Mouse (Mus musculus) frontal cortex, adult (tissue): Measurements from ENCODE around the gene Adgrd1.
A peak's percentile ranks its signal among the peaks of the same experiment; 100 is the strongest.

ENCODE experiments used
- ATAC-seq: cut with Nextera tagmentation; 2 replicates; pipeline ENCODE4 v1.9.2; 2017; ENCODE audit warnings: mild to moderate bottlenecking, moderate library complexity, mixed read lengths; ENCODE audit not compliant: low TSS enrichment

The Adgrd1 gene

GRCm38 (mm10) chr5:129096511-129096910 lies at the start of gene Adgrd1:
Adgrd1 (plus strand) TSS chr5:129096750.
- no peak for ATAC-seq

GRCm38 (mm10) chr5:129049372-129049771 lies 47.2 kb upstream of the Adgrd1 start:
- ATAC-seq, result peak; percentile 79

GRCm38 (mm10) chr5:129051910-129052309 lies 44.6 kb upstream of the Adgrd1 start:
- ATAC-seq, result no peak

GRCm38 (mm10) chr5:129052636-129053355 lies 43.8 kb upstream of the Adgrd1 start:
- no peak for ATAC-seq

GRCm38 (mm10) chr5:129054675-129055284 lies 41.8 kb upstream of the Adgrd1 start:
- no peak for ATAC-seq

GRCm38 (mm10) chr5:129059116-129059515 lies 37.4 kb upstream of the Adgrd1 start:
- ATAC-seq, result no peak

- ATAC-seq, result peak; percentile 39; the same call in 1 of the 2 replicates
These were observed 35.0 kb upstream of the Adgrd1 start for GRCm38 (mm10) chr5:129061579-129061978.

- ATAC-seq, result peak; percentile 36
These were observed 33.3 kb upstream of the Adgrd1 start for GRCm38 (mm10) chr5:129063037-129063791.

GRCm38 (mm10) chr5:129063792-129064087 lies 32.8 kb upstream of the Adgrd1 start:
- no peak for ATAC-seq

GRCm38 (mm10) chr5:129064186-129064585 lies 32.4 kb upstream of the Adgrd1 start:
- no peak for ATAC-seq

GRCm38 (mm10) chr5:129065301-129065700 lies 31.2 kb upstream of the Adgrd1 start:
- ATAC-seq, result 0 out of 2 replicates have a peak, but pooled peaks have one; percentile 6

GRCm38 (mm10) chr5:129065946-129066345 lies 30.6 kb upstream of the Adgrd1 start:
- ATAC-seq, result no peak

GRCm38 (mm10) chr5:129066541-129067230 lies 29.9 kb upstream of the Adgrd1 start:
- no peak for ATAC-seq

- no peak for ATAC-seq
These were observed 29.2 kb upstream of the Adgrd1 start for GRCm38 (mm10) chr5:129067231-129067834.

GRCm38 (mm10) chr5:129071761-129072280 lies 24.7 kb upstream of the Adgrd1 start:
- no peak for ATAC-seq

- no peak for ATAC-seq
These were observed 23.1 kb upstream of the Adgrd1 start for GRCm38 (mm10) chr5:129073404-129073803.

- ATAC-seq, result no peak
These were observed 20.5 kb upstream of the Adgrd1 start for GRCm38 (mm10) chr5:129076098-129076497.

- ATAC-seq, result no peak
These were observed 19.3 kb upstream of the Adgrd1 start for GRCm38 (mm10) chr5:129077240-129077639.

- no peak for ATAC-seq
These were observed 15.0 kb upstream of the Adgrd1 start for GRCm38 (mm10) chr5:129081521-129081920.

GRCm38 (mm10) chr5:129085153-129085552 lies 11.4 kb upstream of the Adgrd1 start:
- ATAC-seq, result no peak

GRCm38 (mm10) chr5:129092345-129093065 lies 4.0 kb upstream of the Adgrd1 start:
- no peak for ATAC-seq
